Mouse (Mus musculus) effector memory CD4-positive, alpha-beta T cell, adult 5 months (primary cell): Measurements from ENCODE around the gene Spaar. TPM values are rescaled to one million over a fixed set of nuclear protein-coding genes. Genes with fewer than 3 reads are reported as not detected.

ENCODE experiments used
- polyA plus RNA-seq: library from polyadenylated mRNA; unstranded; fragments of 100-300 nt; shearing (Covaris generic); gene quantifications from one replicate; pipeline ENCODE4 v1.2.1, GENCODE M21; 2017

Spaar gene
- polyA plus RNA-seq, result 0.09 TPM

DNA sequence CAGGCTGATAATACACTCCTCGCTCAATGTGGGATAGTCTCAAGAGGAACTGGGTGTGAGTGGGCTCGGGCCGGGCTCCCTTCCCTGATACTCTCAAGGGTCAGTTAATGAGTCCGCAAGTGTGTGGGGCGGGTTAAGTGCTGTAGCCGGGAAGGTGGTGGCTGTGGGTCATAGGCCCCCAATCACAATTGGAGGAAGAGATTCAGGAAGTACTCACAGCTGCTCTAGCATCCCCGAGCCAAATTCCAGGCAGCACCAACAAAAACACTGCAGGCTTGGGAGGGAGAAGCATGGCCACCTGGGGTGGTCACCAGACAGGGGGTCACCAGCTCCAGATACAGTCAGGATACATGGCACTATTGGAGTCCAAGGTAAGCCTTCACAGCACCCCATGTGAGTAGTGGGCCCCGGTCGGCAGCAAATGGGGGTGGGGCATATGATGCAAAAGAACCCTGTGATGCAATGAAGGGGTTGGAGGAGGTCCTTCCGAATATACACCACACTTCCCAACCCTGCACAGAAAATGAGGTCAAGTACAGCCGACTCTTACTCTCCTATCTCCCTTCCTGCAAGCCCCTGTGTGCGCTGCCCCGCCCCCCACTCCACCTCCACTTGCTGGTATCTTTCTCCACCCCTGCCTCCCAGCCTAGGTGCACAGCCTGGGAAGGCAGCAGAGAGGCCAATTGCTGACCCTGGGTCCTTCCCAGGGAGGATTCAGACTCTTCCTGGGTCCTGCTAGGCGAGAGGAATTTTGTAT, at the start of gene Spaar:
Gene Spaar (plus strand): TSS at position 241 of the 757 bp plus-strand sequence.

DNA sequence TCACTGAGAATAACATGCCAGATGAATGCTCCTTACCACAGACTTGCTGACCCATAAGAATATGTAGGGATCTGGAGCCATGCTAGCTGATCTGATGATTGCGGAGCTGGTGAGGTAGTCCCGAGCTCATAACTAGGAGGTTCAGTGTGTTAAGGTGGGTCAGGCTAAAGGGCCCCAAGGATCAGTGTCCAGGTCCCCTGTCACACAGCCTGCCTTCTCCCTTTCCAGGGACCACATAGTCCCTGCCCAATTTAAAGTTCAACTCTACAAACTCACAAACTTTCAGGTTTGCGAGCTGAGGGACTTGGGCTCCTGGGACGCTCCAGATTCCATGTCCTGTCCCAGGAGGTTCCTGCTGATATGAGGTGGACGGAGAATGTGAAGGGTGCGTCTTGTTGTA, 29.1 kb upstream of the Spaar start, which contains the start of gene Olfr70:
Gene Olfr70 (minus strand): TSS at position 101 of the 400 bp plus-strand sequence.

DNA sequence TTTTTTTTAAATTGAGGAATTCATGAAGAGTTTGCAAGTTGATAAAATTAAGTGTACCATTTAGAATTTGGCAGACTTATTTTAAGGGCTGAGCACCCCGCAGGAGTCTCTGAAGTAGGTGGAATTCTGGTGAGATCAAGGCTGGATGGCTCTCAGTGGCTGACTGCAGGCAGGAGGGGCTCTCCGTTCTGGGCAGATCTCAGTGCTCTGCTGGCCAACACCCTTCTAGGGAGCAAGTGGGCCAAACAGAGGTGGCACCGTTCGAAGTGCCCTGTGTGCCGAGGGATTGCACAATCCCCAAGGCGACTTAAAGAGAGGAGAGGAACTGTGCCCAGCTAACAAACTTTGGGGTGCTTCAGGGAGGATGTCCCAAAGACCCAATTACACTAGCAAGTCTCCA, 20.0 kb upstream of the Spaar start, which contains the start of gene Olfr71:
Gene Olfr71 (minus strand): TSS at position 387 of the 400 bp plus-strand sequence.

DNA sequence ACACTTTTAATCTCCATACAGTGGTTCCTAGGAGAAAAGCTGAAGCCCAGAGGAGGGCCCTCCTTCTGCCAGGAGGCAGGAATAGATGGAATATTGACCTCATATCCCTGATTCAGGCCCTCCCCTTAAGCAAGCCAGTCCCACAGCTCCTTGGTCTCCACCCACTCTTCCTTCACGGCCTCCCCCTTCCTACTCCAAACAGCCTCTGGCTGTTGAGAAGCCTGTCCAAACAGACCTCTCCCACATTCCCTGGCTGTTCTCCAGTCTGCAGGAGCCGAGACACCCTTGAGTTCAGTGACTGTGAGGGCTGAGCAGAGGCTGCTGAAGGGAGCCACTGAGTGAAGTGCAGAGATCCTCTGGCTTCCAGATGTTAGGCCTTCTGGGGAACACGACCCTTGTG, 2.8 kb upstream of the Spaar start, which contains the start of gene Hrct1:
Gene Hrct1 (plus strand): TSS at position 194 of the 400 bp plus-strand sequence.

GRCm38 (mm10) chr4:43770909-43771308, 41.1 kb downstream of the Spaar start, which contains the start of gene Olfr159:
Gene Olfr159 (minus strand): TSS chr4:43771009.

Other genes with a start within 250 kb of the Spaar start
- 228 TPM for gene Sit1, start 246.3 kb upstream of the Spaar start, polyA plus RNA-seq
- 64.2 TPM for gene Ccdc107, start 237.1 kb upstream of the Spaar start, polyA plus RNA-seq
- 4.8 TPM for gene Arhgef39, start 230.3 kb upstream of the Spaar start, polyA plus RNA-seq
- 0.67 TPM for gene Car9, start 223.1 kb upstream of the Spaar start, polyA plus RNA-seq
- not detected for gene Tpm2, start 206.3 kb upstream of the Spaar start, polyA plus RNA-seq
- gene Creb3, start 167.7 kb upstream of the Spaar start, polyA plus RNA-seq, result 58.4 TPM
- gene Tln1, start 167.3 kb upstream of the Spaar start, polyA plus RNA-seq, result 223 TPM
- gene Rgp1, start 151.3 kb upstream of the Spaar start, polyA plus RNA-seq, result 7.0 TPM
- gene Gba2, start 151.2 kb upstream of the Spaar start, polyA plus RNA-seq, result 30.8 TPM
- 2.5 TPM for gene Msmp, start 145.5 kb upstream of the Spaar start, polyA plus RNA-seq
- not detected for gene Npr2, start 98.1 kb upstream of the Spaar start, polyA plus RNA-seq
- not detected for gene Spag8, start 76.4 kb upstream of the Spaar start, polyA plus RNA-seq
- 56.2 TPM for gene Hint2, start 73.6 kb upstream of the Spaar start, polyA plus RNA-seq
- 1.3 TPM for gene Tmem8b, start 61.1 kb upstream of the Spaar start, polyA plus RNA-seq
- gene Fam221b, start 60.9 kb upstream of the Spaar start, polyA plus RNA-seq, result 0.67 TPM
- not detected for gene Olfr70, start 29.2 kb upstream of the Spaar start, polyA plus RNA-seq
- gene Olfr71, start 19.8 kb upstream of the Spaar start, polyA plus RNA-seq, result not detected
- not detected for gene Hrct1, start 2.8 kb upstream of the Spaar start, polyA plus RNA-seq
- gene Olfr159, start 41.0 kb downstream of the Spaar start, polyA plus RNA-seq, result not detected
- 1.6 TPM for gene Olfr156, start 93.9 kb downstream of the Spaar start, polyA plus RNA-seq
- gene Olfr157, start 110.2 kb downstream of the Spaar start, polyA plus RNA-seq, result 0.87 TPM
- not detected for gene Olfr155, start 121.5 kb downstream of the Spaar start, polyA plus RNA-seq
- gene Reck, start 145.5 kb downstream of the Spaar start, polyA plus RNA-seq, result 6.6 TPM
- gene Glipr2, start 227.4 kb downstream of the Spaar start, polyA plus RNA-seq, result 125 TPM